Mouse (Mus musculus) 3T3-L1 (cell line): ENCODE measurements at regions not wholly inside any gene's neighbourhood (a gene's known extent, or its start where the extent isn't known, plus 50 kb on each side); places are given as distances from the start of the nearest gene placed in this dataset.

Experiments used
- DNase-seq: peaks from one replicate; pipeline ENCODE4 v3.0.0-alpha.2; 2015; ENCODE audit warnings: low read depth, low spot score

DNA sequence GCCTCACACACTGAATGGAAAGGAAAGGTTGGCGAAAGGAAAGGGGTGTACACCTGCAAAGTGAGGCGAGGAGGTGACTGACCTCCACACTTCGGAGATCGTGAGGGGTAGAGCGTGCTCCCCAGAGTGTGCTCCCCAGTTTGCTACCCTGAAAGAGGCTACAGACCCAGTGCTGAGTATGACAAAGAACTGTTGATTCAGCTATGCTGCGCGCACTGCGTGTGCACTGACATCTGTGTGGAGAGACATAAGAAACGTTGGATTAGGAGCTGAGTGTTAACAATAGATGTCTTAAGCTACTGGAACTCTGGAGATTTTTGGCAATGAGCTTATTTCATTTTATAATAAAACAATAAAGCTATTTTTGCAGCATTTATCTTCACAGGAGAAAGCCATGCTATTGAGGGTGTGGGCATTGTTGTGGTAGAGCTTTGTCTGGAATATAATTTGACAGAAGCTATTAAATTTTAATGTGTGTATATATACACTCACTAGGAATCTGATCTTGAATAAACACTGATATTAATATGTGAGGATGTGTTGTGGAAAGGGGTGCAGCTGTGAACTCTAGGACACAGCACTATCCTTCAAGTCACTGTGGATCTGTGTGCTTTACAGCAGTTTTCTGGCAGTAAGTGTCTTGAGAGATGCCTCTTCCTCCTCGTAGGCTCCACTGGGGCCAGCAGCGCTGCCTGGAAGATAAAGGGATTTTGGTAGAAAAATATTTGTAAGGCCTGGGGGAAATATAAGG, 271.2 kb upstream of the Zfp637 start:
- DNase-seq: no peak

GRCm38 (mm10) chr6:117570346-117570745, 270.6 kb upstream of the Zfp637 start:
- DNase-seq: no peak

- no peak for DNase-seq
These were observed 270.2 kb upstream of the Zfp637 start for GRCm38 (mm10) chr6:117570791-117571190.

DNA sequence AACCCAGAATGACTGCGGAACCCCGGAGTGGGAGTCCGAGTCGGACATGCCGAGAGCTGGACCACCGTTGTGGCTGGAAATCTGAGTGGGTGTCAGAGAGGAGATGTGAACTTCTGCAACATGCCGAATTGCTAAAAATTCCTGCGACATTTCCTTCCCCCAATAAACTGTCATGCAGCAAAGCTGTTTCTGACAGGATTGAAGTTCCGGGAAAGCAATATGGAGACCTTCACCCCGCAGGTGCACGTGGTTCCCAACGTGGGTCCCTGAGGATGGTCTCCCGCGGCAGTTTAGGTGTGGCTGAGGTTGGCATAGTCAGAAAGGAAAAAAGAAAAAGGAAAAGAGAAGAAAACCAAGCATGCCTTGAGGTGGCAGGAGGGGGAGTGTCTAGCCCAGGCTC, 269.0 kb upstream of the Zfp637 start:
- DNase-seq: no peak

DNA sequence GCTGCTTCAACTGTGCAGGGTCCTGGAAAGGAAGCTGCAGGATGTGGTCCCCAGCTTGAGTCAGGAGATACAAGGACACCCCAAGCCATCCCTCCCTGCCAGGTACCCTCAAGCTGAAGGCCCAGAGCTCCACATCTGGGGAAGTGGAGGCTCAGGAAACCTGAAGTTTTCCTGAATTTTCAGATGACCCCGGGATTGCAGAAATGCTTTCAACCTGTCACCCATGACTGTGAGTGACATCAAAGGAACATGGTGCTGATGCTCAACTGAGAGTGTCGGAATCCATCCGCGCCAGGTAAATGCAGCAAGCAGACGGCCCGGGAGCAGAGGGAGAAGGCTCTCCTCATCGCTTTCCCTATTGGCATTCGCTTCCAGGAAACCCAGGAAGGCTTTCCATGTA, 267.6 kb upstream of the Zfp637 start:
- DNase-seq: no peak

GRCm38 (mm10) chr6:117574146-117574545, 266.8 kb upstream of the Zfp637 start:
- DNase-seq: no peak

- DNase-seq: no peak
These were observed 265.9 kb upstream of the Zfp637 start for GRCm38 (mm10) chr6:117575057-117575456.

DNA sequence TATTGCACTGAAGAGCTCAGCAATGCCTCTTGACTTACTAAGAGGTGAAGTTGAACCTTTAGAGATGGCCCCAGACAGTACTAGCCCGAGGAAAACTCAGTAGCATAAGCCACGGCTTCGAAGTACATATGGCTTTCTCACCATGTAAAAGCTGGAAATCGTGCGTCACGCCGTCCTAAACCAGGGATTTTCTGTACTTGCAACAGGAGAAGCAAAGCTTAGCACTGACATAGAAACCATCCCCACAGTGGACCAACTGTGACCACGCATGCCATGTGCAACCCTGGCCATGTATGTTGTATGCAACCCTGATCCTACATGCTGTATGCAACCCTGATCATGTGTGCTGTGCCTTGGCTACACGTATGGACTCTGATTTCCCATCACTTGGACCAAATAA, 265.0 kb upstream of the Zfp637 start:
- DNase-seq: no peak

DNA sequence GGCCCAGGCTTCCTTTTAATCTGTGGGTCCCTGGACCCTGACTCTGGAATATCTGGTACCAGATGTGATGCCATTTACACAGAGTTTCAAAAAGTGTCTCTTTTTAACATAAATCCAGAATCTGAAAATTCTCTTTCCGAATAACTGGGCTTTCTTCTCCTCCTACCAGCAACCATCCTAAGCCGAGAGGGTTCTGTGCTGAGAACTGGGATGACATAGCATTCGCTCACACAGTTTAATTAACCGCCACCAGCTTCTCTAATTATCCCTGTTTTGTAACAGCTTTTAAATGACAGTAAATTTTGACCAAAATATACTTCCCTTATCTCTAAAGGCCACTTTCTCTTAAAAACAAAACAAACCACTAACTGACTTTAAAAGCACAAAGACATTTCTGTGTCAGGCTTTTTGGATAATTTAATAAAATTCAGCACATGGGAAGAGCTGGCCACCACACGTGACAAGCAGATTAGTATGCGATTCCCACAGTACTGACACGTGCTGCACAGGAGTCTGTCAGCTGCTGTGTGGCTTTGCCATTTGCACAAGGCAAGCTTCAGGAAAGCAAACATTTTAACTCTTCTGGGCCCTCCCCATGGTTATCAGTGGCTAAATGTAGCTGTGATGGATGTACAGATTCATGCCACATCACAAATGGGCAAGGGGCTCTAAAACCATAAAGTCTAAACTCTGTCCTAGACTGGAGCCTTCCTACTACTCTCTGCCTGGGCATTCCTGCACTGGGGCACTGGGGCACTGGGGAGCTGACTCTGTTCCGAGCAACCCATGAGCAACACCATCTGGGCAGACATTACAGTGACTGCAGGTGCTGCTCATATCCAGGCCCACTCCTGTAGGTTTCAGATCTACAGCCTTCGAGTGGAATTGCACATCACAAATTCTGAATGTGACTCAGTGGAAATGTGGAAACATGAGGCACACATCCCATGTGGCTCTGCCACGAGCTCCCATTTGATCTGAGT, 263.1 kb upstream of the Zfp637 start:
- DNase-seq: no peak

- DNase-seq: no peak
These were observed 260.0 kb upstream of the Zfp637 start for GRCm38 (mm10) chr6:117580951-117581350.

DNA sequence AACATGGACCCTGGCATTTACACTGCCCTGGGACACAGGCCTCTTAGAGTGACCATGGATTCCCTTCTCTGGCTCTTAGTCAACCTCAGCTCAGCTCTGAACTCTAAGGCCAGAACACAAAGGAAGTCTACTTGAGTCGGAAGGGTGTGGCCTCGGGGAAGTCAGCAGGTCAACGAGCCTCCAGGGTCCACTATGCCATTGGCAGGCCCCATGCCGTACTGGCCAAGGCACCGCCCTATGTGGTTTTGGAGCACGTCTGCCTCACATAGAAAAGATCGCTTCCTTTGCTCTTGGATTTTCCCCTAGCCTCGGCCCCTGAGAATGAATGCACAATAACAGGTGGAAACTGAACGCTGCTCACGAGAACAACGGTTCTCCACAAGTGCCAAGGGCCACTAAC, 257.9 kb upstream of the Zfp637 start:
- DNase-seq: no peak

DNA sequence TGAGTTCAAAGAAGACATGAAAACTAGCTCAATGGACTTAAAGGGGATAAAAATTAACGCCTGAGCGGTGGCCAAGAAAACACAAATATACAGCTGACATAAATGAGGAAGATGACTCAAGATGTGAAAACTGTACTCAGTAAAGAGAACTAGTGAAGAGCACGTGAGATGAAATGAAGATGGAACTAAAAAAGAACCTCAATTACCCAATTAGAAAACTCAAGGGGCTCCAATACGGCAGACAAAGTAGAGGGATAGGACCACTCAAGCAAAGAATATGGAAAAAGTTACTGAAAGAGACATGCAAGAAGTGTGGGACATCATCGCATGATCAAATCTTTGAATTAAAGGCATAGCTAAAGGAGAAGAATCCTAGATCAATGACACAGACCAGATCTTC, 256.4 kb upstream of the Zfp637 start:
- no peak for DNase-seq

GRCm38 (mm10) chr6:117596166-117596840, 244.7 kb upstream of the Zfp637 start:
- DNase-seq: peak; percentile 56

DNA sequence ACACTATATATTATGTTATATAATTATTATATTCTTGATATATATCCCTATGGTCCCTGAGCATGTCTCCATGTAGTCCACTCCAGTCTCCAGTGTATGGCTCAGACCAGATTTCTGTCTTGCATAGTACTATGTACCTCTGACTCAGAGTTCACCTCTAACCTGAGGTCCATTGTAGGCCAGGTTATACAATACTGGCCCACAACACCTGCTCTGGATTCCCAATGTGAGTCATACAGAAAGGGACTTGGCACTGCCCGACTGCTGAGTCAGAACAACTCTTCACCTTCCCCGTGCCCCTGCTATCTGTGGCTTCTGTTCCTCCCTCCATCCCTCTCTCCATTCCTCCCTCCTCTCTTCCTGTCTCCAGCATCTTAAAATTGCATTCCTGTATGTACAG, 236.1 kb upstream of the Zfp637 start:
- DNase-seq: peak; percentile 87

GRCm38 (mm10) chr6:117605685-117606084, 235.3 kb upstream of the Zfp637 start:
- DNase-seq: peak; percentile 65

- DNase-seq: no peak
These were observed 234.8 kb upstream of the Zfp637 start for GRCm38 (mm10) chr6:117606211-117606610.

DNA sequence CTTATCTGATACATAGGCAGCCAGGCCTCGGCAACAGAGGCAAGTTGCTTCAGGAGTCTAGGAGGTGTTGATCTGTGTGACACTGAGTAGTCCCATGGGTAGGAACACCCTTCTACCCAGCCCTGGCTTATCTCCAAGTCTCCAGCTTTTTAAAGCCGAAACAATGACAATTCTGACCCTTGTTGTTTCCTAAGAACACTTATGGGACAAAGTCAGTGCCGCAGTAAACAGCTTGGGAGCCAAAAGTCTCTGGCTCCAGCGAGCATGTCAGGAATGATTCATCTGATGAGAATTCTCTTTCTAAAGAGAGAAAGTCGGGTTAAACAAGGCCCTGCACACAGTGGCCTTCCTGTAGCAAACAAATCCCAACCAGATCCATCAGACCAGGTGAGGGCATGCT, 234.0 kb upstream of the Zfp637 start:
- DNase-seq: peak; percentile 87

- peak; percentile 96 for DNase-seq
These were observed 231.2 kb upstream of the Zfp637 start for GRCm38 (mm10) chr6:117609476-117610404.

GRCm38 (mm10) chr6:117611281-117611680, 229.7 kb upstream of the Zfp637 start:
- no peak for DNase-seq

DNA sequence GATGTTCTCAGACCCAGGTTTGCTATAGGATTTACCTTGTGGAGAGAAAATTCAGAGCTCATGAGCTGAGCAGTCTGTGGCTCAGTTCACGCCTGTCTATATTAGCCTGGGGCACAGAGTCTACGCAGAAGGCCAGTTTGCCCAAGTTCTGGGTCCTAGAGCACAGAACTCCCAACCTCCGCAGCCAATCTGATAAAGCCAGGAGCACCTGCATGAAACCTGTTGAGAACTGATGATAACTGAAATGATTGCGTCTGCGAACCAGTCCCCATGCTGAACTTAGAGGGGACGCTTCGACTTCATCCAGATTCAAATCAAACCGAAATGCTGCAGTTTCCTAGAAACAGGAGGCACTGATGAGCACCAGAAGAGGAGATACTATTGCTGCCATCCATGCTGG, 229.0 kb upstream of the Zfp637 start:
- DNase-seq: no peak

DNA sequence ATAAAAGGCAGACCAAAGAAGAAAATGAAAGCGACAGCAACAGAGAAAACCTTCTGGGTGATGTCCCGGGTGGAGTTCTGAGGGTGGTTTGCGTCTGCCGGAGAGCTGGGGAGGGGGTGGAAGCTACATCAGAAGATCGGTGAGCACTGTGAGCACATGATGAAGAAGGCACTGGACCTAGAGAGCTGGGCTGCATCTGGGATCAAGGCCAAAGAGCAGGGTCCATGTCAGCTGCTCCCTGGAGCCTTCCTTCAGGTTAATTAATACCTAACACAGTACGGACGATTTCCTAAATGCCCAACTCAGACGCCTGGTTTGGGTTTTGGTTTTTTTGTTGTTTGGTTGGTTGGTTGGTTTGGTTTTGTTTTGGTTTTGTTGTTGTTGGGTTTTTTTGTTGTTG, 228.6 kb upstream of the Zfp637 start:
- DNase-seq: no peak
